Mouse (Mus musculus): Measurements from ENCODE around the gene Bik.

GRCm38 (mm10) chr15:83518215-83519048, 8.2 kb upstream of the Bik start:
- TF ChIP-seq EP300 (IDR thresholded peaks at IDR 0.05; ENCODE audit: insufficient read depth, low read depth, low read length) (no peak), CTCF (IDR thresholded peaks at IDR 0.05; ENCODE audit: low read depth, low read length) (peak; percentile 58)

Data from ES-Bruce4 (cell line).